Mouse (Mus musculus): Measurements from ENCODE around the gene Tmem92. TPM values are rescaled to one million over a fixed set of nuclear protein-coding genes. Genes with fewer than 3 reads are reported as not detected.
"Not testable (repeated sequence)": the region's sequence is repeated elsewhere in the genome, so short reads cannot be mapped to it uniquely, and the experiment has no call there.

Gene Tmem92
- not detected in 2 replicates for polyA plus RNA-seq (2014; fragmentation: Nextera tagmentation; extraction: Ambion mirVana)

GRCm38 (mm10) chr11:94782603-94783002, at the start of gene Tmem92:
Gene Tmem92, minus strand, starts transcription at chr11:94782703.
- ATAC-seq (ENCODE audit: low read depth) (no peak), DNase-seq (ENCODE audit: low spot score) (no peak)
- Histone ChIP-seq H3K27ac (replicated peaks; ENCODE audit: low read depth, low read length) (no peak within 1 kb of the TSS), H3K27me3 (replicated peaks; ENCODE audit: control insufficient read depth, insufficient read depth, low read length) (no peaks in the 10 kb centered on the region), H3K9ac (ENCODE audit: low read depth, low read length) (no peak within 1 kb of the TSS), H3K4me3 (ENCODE audit: low read depth, low read length) (no peak within 1 kb of the TSS), H3K4me2 (ENCODE audit: low read depth, low read length) (no peak within 1 kb of the TSS), H3K9me3 (ENCODE audit: control insufficient read depth, low read length) (no peaks in the 10 kb centered on the region), H3K36me3 (ENCODE audit: control insufficient read depth, insufficient read depth, low read length) (no peaks in the 10 kb centered on the region), H3K4me1 (ENCODE audit: control insufficient read depth, insufficient read depth, low read length) (no peaks in the 10 kb centered on the region)

GRCm38 (mm10) chr11:94828966-94829365, 46.5 kb upstream of the Tmem92 start:
- 71% methylated on average over 3 of the region's 3 CpGs for WGBS
- ATAC-seq (ENCODE audit: low read depth): no peak

GRCm38 (mm10) chr11:94819427-94819826, 36.9 kb upstream of the Tmem92 start:
- H3K27me3 ChIP-seq (replicated peaks; ENCODE audit: control insufficient read depth, insufficient read depth, low read length); DNase-seq (ENCODE audit: low spot score); H3K4me1 ChIP-seq (ENCODE audit: control insufficient read depth, insufficient read depth, low read length); H3K9me3 ChIP-seq (ENCODE audit: control insufficient read depth, low read length); H3K27ac ChIP-seq (replicated peaks; ENCODE audit: low read depth, low read length); H3K4me2 ChIP-seq (ENCODE audit: low read depth, low read length); ATAC-seq (ENCODE audit: low read depth); H3K36me3 ChIP-seq (ENCODE audit: control insufficient read depth, insufficient read depth, low read length); H3K4me3 ChIP-seq (ENCODE audit: low read depth, low read length); H3K9ac ChIP-seq (ENCODE audit: low read depth, low read length): not testable (repeated sequence)

More at GRCm38 (mm10) chr11:94828966-94829365, 46.5 kb upstream of the Tmem92 start:
- Histone ChIP-seq H3K4me2 (ENCODE audit: low read depth, low read length) (no peak overlapping the region), H3K4me3 (ENCODE audit: low read depth, low read length) (no peak overlapping the region), H3K9ac (ENCODE audit: low read depth, low read length) (no peak overlapping the region), H3K27ac (replicated peaks; ENCODE audit: low read depth, low read length) (no peak overlapping the region), H3K9me3 (ENCODE audit: control insufficient read depth, low read length) (no peaks in the 10 kb centered on the region), H3K4me1 (ENCODE audit: control insufficient read depth, insufficient read depth, low read length) (no peaks in the 10 kb centered on the region), H3K27me3 (replicated peaks; ENCODE audit: control insufficient read depth, insufficient read depth, low read length) (no peaks in the 10 kb centered on the region), H3K36me3 (ENCODE audit: control insufficient read depth, insufficient read depth, low read length) (no peaks in the 10 kb centered on the region)
- DNase-seq (ENCODE audit: low spot score): no peak

DNA sequence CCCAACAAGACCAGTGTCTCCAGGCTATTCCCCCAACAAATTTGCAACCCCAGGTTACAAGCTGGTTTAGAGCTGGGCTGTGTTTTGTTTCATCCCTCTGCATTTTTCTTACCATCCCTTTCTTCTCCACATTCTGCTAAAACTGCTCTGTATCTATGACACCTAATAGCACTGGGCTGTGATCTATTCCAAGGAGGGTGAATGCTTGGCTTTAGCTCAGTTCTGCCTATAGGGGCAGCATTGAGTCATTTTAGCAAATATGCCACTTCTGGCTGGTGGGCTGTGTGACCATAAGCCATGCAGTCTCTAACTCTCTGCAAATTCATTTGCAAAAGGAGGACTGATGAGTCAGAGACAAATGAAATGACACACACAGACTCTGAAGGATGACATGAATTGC, 36.4 kb upstream of the Tmem92 start:
- DNase-seq (ENCODE audit: low spot score); H3K36me3 ChIP-seq (ENCODE audit: control insufficient read depth, insufficient read depth, low read length); H3K4me3 ChIP-seq (ENCODE audit: low read depth, low read length); H3K27ac ChIP-seq (replicated peaks; ENCODE audit: low read depth, low read length); H3K27me3 ChIP-seq (replicated peaks; ENCODE audit: control insufficient read depth, insufficient read depth, low read length); H3K9ac ChIP-seq (ENCODE audit: low read depth, low read length); H3K9me3 ChIP-seq (ENCODE audit: control insufficient read depth, low read length); H3K4me2 ChIP-seq (ENCODE audit: low read depth, low read length); H3K4me1 ChIP-seq (ENCODE audit: control insufficient read depth, insufficient read depth, low read length); ATAC-seq (ENCODE audit: low read depth): not testable (repeated sequence)

DNA sequence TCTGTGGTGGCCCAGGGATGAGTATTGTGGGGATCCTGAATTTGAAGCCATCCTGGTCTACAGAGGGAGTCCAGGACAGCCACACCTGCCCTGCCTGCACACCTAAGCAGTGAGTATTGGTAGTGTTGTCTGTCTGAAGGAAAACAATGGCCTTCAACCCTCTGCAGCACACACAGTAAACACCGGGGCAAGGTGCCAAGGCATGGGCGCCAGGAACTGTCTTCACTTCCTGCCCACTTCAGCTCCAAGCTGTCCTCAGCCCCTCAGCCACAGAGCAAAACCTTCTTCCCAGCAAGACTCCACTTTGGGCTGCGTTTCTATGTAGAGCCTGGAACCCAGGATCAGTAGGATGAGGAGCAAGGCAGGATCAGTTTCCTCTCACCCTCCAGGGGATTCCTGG, 29.0 kb upstream of the Tmem92 start:
- 45% methylated on average over 2 of the region's 3 CpGs for WGBS
- not testable (repeated sequence) for H3K27ac ChIP-seq (replicated peaks; ENCODE audit: low read depth, low read length); H3K27me3 ChIP-seq (replicated peaks; ENCODE audit: control insufficient read depth, insufficient read depth, low read length); H3K4me1 ChIP-seq (ENCODE audit: control insufficient read depth, insufficient read depth, low read length); H3K36me3 ChIP-seq (ENCODE audit: control insufficient read depth, insufficient read depth, low read length); H3K4me3 ChIP-seq (ENCODE audit: low read depth, low read length); H3K4me2 ChIP-seq (ENCODE audit: low read depth, low read length); H3K9me3 ChIP-seq (ENCODE audit: control insufficient read depth, low read length); DNase-seq (ENCODE audit: low spot score); H3K9ac ChIP-seq (ENCODE audit: low read depth, low read length); ATAC-seq (ENCODE audit: low read depth)

GRCm38 (mm10) chr11:94791700-94792099, 9.2 kb upstream of the Tmem92 start:
- Histone ChIP-seq H3K36me3 (ENCODE audit: control insufficient read depth, insufficient read depth, low read length) (no peaks in the 10 kb centered on the region), H3K9me3 (ENCODE audit: control insufficient read depth, low read length) (no peaks in the 10 kb centered on the region), H3K9ac (ENCODE audit: low read depth, low read length) (no peak overlapping the region), H3K27me3 (replicated peaks; ENCODE audit: control insufficient read depth, insufficient read depth, low read length) (no peaks in the 10 kb centered on the region), H3K4me1 (ENCODE audit: control insufficient read depth, insufficient read depth, low read length) (no peaks in the 10 kb centered on the region), H3K4me3 (ENCODE audit: low read depth, low read length) (no peak overlapping the region), H3K27ac (replicated peaks; ENCODE audit: low read depth, low read length) (no peak overlapping the region), H3K4me2 (ENCODE audit: low read depth, low read length) (no peak overlapping the region)
- no peak for ATAC-seq (ENCODE audit: low read depth)
- no peak for DNase-seq (ENCODE audit: low spot score)

DNA sequence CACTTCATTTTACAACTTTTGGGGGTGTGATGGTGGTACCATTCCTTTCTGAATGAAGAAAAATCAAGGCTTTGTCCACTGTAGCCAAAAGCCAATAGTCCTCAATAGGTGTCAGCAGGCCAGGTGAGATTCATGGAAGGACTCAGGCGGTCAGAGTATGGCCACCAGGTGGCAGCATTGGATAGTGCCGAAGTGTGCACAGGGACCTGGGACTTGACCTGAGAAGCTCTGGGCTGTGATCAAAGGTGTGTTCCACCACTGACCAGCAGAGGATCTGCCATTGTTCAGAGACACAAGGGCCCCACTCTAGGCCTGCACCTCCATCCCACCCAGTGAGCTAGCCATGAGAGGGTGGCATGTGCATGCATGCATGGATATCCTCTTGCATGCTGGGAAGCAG, 2.7 kb upstream of the Tmem92 start:
- Histone ChIP-seq H3K4me3 (ENCODE audit: low read depth, low read length) (no peak overlapping the region), H3K4me2 (ENCODE audit: low read depth, low read length) (no peak overlapping the region), H3K4me1 (ENCODE audit: control insufficient read depth, insufficient read depth, low read length) (no peaks in the 10 kb centered on the region), H3K36me3 (ENCODE audit: control insufficient read depth, insufficient read depth, low read length) (no peaks in the 10 kb centered on the region), H3K27me3 (replicated peaks; ENCODE audit: control insufficient read depth, insufficient read depth, low read length) (no peaks in the 10 kb centered on the region), H3K9me3 (ENCODE audit: control insufficient read depth, low read length) (no peaks in the 10 kb centered on the region), H3K9ac (ENCODE audit: low read depth, low read length) (no peak overlapping the region), H3K27ac (replicated peaks; ENCODE audit: low read depth, low read length) (no peak overlapping the region)
- WGBS: 5% methylated on average over 2 of the region's 2 CpGs
- peak; percentile 39 for DNase-seq (ENCODE audit: low spot score)
- peak; percentile 63; the same call in 1 of the 2 replicates for ATAC-seq (ENCODE audit: low read depth)

DNA sequence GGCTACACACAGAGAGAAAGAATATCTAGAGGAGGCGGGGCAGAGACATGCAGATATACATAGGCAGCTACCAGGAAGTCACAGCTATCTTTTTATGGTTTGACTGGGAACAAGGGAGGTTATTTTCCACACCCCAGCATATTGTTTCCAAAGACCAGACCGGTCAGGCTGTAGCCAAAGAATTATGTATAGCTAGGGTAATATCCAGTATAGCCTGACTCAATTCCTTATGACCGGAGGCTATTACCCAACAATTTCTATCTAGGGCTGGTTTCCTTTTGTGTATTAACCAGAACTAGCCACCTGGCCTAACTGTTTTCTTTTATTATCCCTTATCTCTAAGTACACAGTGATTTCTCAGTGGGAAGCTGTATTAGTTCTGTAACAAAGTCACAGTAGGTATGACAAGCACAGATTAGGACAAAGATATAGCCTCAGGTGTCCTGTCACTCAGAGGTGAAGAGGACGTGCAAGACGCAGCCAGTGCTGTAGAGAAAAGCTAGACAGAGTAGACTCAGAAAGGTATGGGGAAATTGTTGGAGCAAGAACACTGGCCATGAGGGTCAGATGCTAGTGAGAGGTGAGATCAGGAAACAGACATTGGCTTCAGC, 7.5 kb downstream of the Tmem92 start:
- Histone ChIP-seq H3K4me2 (ENCODE audit: low read depth, low read length) (no peak overlapping the region), H3K27ac (replicated peaks; ENCODE audit: low read depth, low read length) (no peak overlapping the region), H3K36me3 (ENCODE audit: control insufficient read depth, insufficient read depth, low read length) (no peaks in the 10 kb centered on the region), H3K9me3 (ENCODE audit: control insufficient read depth, low read length) (no peaks in the 10 kb centered on the region), H3K9ac (ENCODE audit: low read depth, low read length) (no peak overlapping the region), H3K4me1 (ENCODE audit: control insufficient read depth, insufficient read depth, low read length) (no peaks in the 10 kb centered on the region), H3K27me3 (replicated peaks; ENCODE audit: control insufficient read depth, insufficient read depth, low read length) (no peaks in the 10 kb centered on the region), H3K4me3 (ENCODE audit: low read depth, low read length) (no peak overlapping the region)
- DNase-seq (ENCODE audit: low spot score) (no peak), ATAC-seq (ENCODE audit: low read depth) (no peak)
- WGBS: 87% methylated on average over 5 of the region's 5 CpGs

- ATAC-seq (ENCODE audit: low read depth): no peak
- Histone ChIP-seq H3K36me3 (ENCODE audit: control insufficient read depth, insufficient read depth, low read length) (no peaks in the 10 kb centered on the region), H3K4me2 (ENCODE audit: low read depth, low read length) (no peak overlapping the region), H3K4me1 (ENCODE audit: control insufficient read depth, insufficient read depth, low read length) (no peaks in the 10 kb centered on the region), H3K9me3 (ENCODE audit: control insufficient read depth, low read length) (no peaks in the 10 kb centered on the region), H3K9ac (ENCODE audit: low read depth, low read length) (no peak overlapping the region), H3K27me3 (replicated peaks; ENCODE audit: control insufficient read depth, insufficient read depth, low read length) (no peaks in the 10 kb centered on the region), H3K4me3 (ENCODE audit: low read depth, low read length) (no peak overlapping the region), H3K27ac (replicated peaks; ENCODE audit: low read depth, low read length) (no peak overlapping the region)
- DNase-seq (ENCODE audit: low spot score): no peak
- 85% methylated on average over 1 of the region's 1 CpGs for WGBS
Measured at GRCm38 (mm10) chr11:94773851-94774250, 8.7 kb downstream of the Tmem92 start.
